Mouse (Mus musculus) megakaryocyte, embryonic 14.5 days (primary cell): Measurements from ENCODE around the gene Gm43720.

Experiments
- FLI1 ChIP-seq: IDR thresholded peaks from 2 replicates; pipeline ENCODE4 v1.6.1; 2012; ENCODE audit warnings: low read length, inconsistent platforms, mixed read lengths
- GATA1 ChIP-seq: IDR thresholded peaks from 3 replicates; pipeline ENCODE4 v1.6.1; 2012; ENCODE audit warnings: mixed read lengths, low read length, inconsistent platforms, borderline replicate concordance

GRCm38 (mm10) chr5:138280829-138281228 is 1.1 kb upstream of the Gm43720 start:
- TF ChIP-seq FLI1 (no peak), GATA1 (no peak)
